Mouse (Mus musculus) hindbrain, embryonic 15.5 days (tissue): ENCODE measurements around the gene Crocc. TPM values are rescaled to one million over a fixed set of nuclear protein-coding genes. Genes with fewer than 3 reads are reported as not detected.

Experiments used
- ATAC-seq: fragments of 200-750 bp; cut with Nextera tagmentation; 2 replicates; pipeline ENCODE4 v1.8.0; 2017; ENCODE audit warnings: low read depth, moderate number of reproducible peaks, moderate TSS enrichment; ENCODE audit not compliant: low FRiP score
- H3K27ac ChIP-seq: fragments of 300-500 bp; sonication (generic); replicated peaks from 2 replicates; pipeline ENCODE4 v1.5.1; 2015; ENCODE audit warnings: mild to moderate bottlenecking, inconsistent platforms
- H3K27me3 ChIP-seq: fragments of 300-500 bp; sonication (generic); 2 replicates; pipeline ENCODE4 v1.6.1; 2015; ENCODE audit warnings: control low read depth, inconsistent platforms
- H3K36me3 ChIP-seq: fragments of 300-500 bp; sonication (generic); 2 replicates; pipeline ENCODE4 v1.6.1; 2015; ENCODE audit warnings: control low read depth, inconsistent platforms
- H3K4me1 ChIP-seq: fragments of 300-500 bp; sonication (generic); replicated peaks from 2 replicates; pipeline ENCODE4 v1.6.1; 2015; ENCODE audit warnings: control low read depth, inconsistent platforms
- H3K4me2 ChIP-seq: fragments of 300-500 bp; sonication (generic); 2 replicates; pipeline ENCODE4 v1.6.1; 2015; ENCODE audit warnings: moderate library complexity, mild to moderate bottlenecking, inconsistent platforms
- H3K4me3 ChIP-seq: fragments of 300-500 bp; sonication (generic); 2 replicates; pipeline ENCODE4 v1.5.1; 2015; ENCODE audit warnings: mild to moderate bottlenecking, inconsistent platforms
- H3K9ac ChIP-seq: fragments of 300-500 bp; sonication (generic); 2 replicates; pipeline ENCODE4 v1.6.1; 2015; ENCODE audit warnings: inconsistent platforms
- H3K9me3 ChIP-seq: fragments of 300-500 bp; sonication (generic); 2 replicates; pipeline ENCODE4 v1.6.1; 2016; ENCODE audit warnings: control low read depth, inconsistent platforms
- WGBS: fragments of 180-500 bp; shearing (Covaris S2); methylation state at CpG from one replicate; pipeline ENCODE4 v1.1.7; 2015; 5-methylcytosine and 5-hydroxymethylcytosine counted together
- polyA plus RNA-seq: library from polyadenylated mRNA; unstranded; fragments of >200 nt; fragmentation: Nextera tagmentation; extraction: Ambion mirVana; gene quantifications from 2 replicates; pipeline ENCODE4 v1.2.1, GENCODE M21; 2015

The Crocc gene
- polyA plus RNA-seq, 1 experiment from 2014 or later, result 7.7 TPM

DNA sequence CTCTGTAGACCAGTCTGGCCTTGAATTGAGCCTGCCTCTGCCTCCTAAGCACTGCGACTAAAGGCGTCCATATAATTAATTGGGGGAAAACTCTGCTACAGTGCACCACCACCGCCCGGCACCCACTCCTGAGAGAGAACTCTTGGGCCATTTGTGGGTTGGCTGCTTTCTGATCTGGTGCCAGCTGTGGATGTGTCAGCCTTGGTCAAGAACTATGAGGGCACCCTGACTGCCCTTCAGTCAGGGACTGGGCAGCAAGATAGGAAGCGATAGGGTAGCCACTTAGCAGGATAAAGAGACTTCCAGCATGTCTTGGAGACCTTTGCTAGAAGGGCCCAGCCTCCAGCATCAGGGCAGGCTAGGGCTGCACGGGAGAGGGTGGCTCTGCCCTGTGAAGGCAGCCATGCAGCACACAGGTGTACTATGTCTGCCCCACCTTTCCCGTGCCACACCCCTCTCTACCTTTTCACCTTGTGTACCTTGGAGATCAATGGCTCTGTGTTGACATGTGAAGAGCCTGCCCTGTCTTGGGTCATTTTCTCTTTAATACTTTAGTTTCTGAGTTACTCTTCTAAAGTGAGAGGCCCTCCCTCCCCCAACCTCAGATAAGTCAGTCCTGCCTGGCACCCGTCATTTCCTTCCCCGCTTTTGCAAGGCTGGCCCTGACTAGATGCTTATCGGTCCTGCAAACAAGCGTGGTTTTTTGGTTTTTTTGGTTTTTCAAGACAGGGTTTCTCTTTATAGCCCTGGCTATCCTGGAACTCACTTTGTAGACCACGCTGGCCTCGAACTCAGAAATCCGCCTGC lies 82.3 kb downstream of the Crocc start:
- no peak overlapping the region for H3K4me2 ChIP-seq
- peaks cover 45% of the 10 kb centered on the region for H3K36me3 ChIP-seq
- no peaks in the 10 kb centered on the region for H3K9me3 ChIP-seq
- H3K4me1 ChIP-seq, result no peaks in the 10 kb centered on the region
- H3K4me3 ChIP-seq, result no peak overlapping the region
- no peak overlapping the region for H3K9ac ChIP-seq
- no peak for ATAC-seq
- no peaks in the 10 kb centered on the region for H3K27me3 ChIP-seq
- no peak overlapping the region for H3K27ac ChIP-seq
- WGBS, result 95% methylated on average over 14 of the region's 14 CpGs

DNA sequence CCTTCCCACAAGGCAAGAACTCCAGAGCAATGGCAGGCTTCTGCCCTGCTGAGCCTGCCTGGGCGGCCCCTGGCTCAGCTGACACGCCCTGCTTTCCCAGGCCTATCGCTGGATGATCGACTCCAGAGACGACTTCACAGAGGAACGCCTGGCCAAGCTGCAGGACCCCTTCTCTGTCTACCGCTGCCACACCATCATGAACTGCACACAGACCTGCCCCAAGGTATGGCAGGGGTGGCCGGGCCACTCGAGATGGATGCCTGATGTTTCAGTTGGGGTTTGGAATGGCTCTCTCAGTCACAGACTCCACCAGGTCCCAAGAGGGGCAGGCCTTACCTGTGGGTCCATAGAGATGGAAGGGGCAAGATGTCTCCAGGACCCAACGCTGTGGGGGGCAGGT lies 83.1 kb downstream of the Crocc start:
- H3K9ac ChIP-seq, result no peak overlapping the region
- H3K27ac ChIP-seq, result no peak overlapping the region
- peaks cover 54% of the 10 kb centered on the region for H3K36me3 ChIP-seq
- H3K4me1 ChIP-seq, result no peaks in the 10 kb centered on the region
- 92% methylated on average over 10 of the region's 10 CpGs for WGBS
- ATAC-seq, result no peak
- no peaks in the 10 kb centered on the region for H3K27me3 ChIP-seq
- no peak overlapping the region for H3K4me2 ChIP-seq
- H3K4me3 ChIP-seq, result no peak overlapping the region
- no peaks in the 10 kb centered on the region for H3K9me3 ChIP-seq

DNA sequence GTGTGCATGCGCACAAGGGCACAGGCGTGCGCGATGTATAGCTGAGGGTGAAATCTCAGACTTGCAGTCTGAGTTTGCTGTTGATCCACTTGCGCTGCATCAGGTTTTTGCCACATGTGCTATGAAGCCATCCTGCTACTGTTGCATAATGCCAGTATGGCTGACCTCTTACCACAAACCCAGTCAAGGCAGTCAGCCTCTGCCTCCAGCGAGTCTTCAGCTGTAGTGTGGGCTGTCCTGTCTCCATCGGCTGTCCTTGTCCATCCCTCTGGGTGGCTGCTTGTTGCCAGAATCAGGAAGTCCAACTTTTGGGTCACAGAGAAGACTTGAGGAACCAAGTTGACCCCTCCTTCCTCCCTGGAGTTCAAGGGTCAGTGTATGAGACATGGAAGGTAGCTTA lies 85.0 kb downstream of the Crocc start:
- 96% methylated on average over 7 of the region's 7 CpGs for WGBS
- Histone ChIP-seq H3K27ac (no peak overlapping the region), H3K9ac (no peak overlapping the region), H3K4me3 (no peak overlapping the region), H3K4me2 (no peak overlapping the region), H3K4me1 (no peaks in the 10 kb centered on the region), H3K9me3 (no peaks in the 10 kb centered on the region), H3K36me3 (peaks cover 71% of the 10 kb centered on the region), H3K27me3 (no peaks in the 10 kb centered on the region)
- ATAC-seq, result no peak

DNA sequence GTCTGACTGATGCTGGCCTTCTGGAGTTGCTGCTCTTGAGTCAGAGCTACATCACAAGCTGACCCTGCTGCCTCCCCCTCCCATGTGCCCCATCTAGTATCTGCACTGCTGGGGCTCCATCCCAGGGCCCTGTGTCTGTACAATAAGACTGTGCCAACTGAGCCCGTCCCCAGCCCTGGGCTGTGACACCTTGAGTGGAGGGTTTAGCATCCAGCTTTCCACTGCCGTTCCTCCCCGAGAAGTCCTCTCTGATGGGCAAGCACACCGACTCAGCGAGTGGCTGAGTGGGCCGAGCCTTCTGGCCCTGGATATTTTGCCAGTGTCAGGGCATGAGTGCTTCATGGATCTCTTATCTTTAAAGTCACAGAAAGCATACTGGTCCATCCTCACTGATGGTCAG lies 85.9 kb downstream of the Crocc start:
- Histone ChIP-seq H3K27ac (no peak overlapping the region), H3K4me1 (no peaks in the 10 kb centered on the region), H3K4me2 (no peak overlapping the region), H3K4me3 (no peak overlapping the region), H3K9me3 (no peaks in the 10 kb centered on the region), H3K36me3 (peaks cover 74% of the 10 kb centered on the region), H3K9ac (no peak overlapping the region), H3K27me3 (no peaks in the 10 kb centered on the region)
- ATAC-seq, result no peak
- 97% methylated on average over 6 of the region's 6 CpGs for WGBS

DNA sequence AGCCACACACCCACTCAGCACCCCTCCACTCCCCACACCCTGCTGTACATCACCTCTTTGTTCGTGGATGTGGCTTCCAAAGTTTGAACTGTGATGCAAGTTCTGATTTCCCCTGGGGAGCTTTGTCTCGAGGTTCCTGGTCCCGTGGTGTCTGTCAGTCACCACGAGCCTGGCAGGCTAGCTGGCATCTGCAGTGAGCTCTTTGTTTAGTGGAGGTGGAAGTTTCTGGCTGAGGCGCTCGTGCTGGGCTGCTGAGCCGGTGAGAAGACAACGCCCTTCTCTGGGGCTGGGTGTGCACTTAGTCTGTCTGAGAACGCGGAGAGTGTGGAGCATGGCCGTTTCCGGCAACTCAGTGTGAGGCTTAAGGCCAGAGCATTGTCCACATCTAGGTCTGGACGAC lies 88.7 kb downstream of the Crocc start:
- WGBS, result 88% methylated on average over 13 of the region's 13 CpGs
- no peaks in the 10 kb centered on the region for H3K9me3 ChIP-seq
- H3K36me3 ChIP-seq, result peaks cover 80% of the 10 kb centered on the region
- H3K27ac ChIP-seq, result no peak overlapping the region
- H3K4me3 ChIP-seq, result no peak overlapping the region
- no peak overlapping the region for H3K4me2 ChIP-seq
- no peaks in the 10 kb centered on the region for H3K27me3 ChIP-seq
- no peaks in the 10 kb centered on the region for H3K4me1 ChIP-seq
- no peak for ATAC-seq
- H3K9ac ChIP-seq, result no peak overlapping the region

DNA sequence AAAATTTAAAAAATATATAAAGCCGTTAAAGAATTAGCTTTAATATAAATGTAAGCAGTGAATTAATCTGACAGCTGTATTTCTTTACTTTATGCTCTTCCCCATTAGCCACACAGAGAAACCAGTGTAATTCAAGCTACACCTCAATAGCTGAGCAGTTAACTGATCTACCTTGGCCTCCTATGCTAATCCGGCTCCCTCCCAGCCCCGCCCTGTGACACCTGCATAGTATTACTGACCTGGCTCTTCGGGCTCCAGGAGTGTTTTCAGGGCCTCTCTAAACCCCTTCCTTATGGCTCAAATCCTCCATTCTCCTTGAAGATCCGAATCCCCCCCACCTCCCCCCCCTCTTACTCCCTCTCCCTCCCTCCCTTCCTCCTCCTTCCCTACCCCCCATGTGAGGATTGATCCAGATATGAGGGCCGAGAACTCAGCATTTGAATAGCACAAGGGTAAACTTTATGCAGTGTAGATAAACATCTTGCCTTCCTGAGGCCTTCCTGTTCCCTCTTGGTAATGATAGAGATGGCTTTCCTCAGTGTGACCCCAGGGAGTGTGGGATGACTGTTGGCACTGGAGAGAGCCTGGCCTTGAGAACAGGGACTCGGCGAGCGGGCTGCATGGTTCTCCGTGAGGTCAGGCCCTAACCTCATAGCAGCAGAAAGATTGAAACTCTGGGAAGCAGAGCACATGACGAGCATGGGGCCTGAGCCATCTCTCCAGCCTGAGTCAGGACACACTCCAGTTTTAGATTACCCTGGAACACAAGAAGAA lies 92.8 kb downstream of the Crocc start:
- Histone ChIP-seq H3K4me1 (peaks cover 21% of the 10 kb centered on the region), H3K9ac (no peak overlapping the region), H3K4me2 (no peak overlapping the region), H3K36me3 (peaks cover 56% of the 10 kb centered on the region), H3K4me3 (no peak overlapping the region), H3K9me3 (no peaks in the 10 kb centered on the region), H3K27ac (no peak overlapping the region), H3K27me3 (no peaks in the 10 kb centered on the region)
- WGBS, result 93% methylated on average over 11 of the region's 11 CpGs
- ATAC-seq, result no peak

Other genes starting within 250 kb of the Crocc start
- not detected in 2 replicates for gene Padi3, start 249.9 kb downstream of the Crocc start, polyA plus RNA-seq
- 0.06 TPM in 1 of 2 replicates, not detected in the other for gene Padi1, start 214.8 kb downstream of the Crocc start, polyA plus RNA-seq
- 1.2 and 2.2 TPM in 2 replicates for gene Padi2, start 154.2 kb downstream of the Crocc start, polyA plus RNA-seq
- 480 TPM in 2 replicates for gene Sdhb, start 99.3 kb downstream of the Crocc start, polyA plus RNA-seq
- gene Atp13a2, start 73.7 kb downstream of the Crocc start, polyA plus RNA-seq, result 181 and 193 TPM in 2 replicates
- gene Mfap2, start 50.1 kb downstream of the Crocc start, polyA plus RNA-seq, result 161 and 173 TPM in 2 replicates
- gene Necap2, start 17.8 kb upstream of the Crocc start, polyA plus RNA-seq, result 50.6 and 56.2 TPM in 2 replicates
- gene Spata21, start 27.8 kb upstream of the Crocc start, polyA plus RNA-seq, result 0.43 and 0.71 TPM in 2 replicates
- 24.9 TPM in 2 replicates for gene Szrd1, start 79.2 kb upstream of the Crocc start, polyA plus RNA-seq
- gene Fbxo42, start 87.4 kb upstream of the Crocc start, polyA plus RNA-seq, result 23.7 and 25.2 TPM in 2 replicates
- 7.8 and 10.9 TPM in 2 replicates for gene Rsg1, start 153.4 kb upstream of the Crocc start, polyA plus RNA-seq
- gene Arhgef19, start 178.9 kb upstream of the Crocc start, polyA plus RNA-seq, result 1.5 and 1.7 TPM in 2 replicates
- 1.4 and 1.5 TPM in 2 replicates for gene Epha2, start 240.7 kb upstream of the Crocc start, polyA plus RNA-seq